Mouse (Mus musculus) liver, embryonic 12.5 days (tissue): ENCODE measurements around the gene Rac3. TPM values are rescaled to one million over a fixed set of nuclear protein-coding genes. Genes with fewer than 3 reads are reported as not detected.
"Not testable (repeated sequence)": the region's sequence is repeated elsewhere in the genome, so short reads cannot be mapped to it uniquely, and the experiment has no call there.

Experiments
- ATAC-seq: fragments of 200-750 bp; cut with Nextera tagmentation; 2 replicates; pipeline ENCODE4 v1.8.0; 2017; ENCODE audit warnings: moderate number of reproducible peaks, mild to moderate bottlenecking, moderate library complexity
- H3K27ac ChIP-seq: fragments of 300-500 bp; sonication (generic); 2 replicates; pipeline ENCODE4 v1.5.1; 2016; ENCODE audit warnings: mild to moderate bottlenecking
- H3K27me3 ChIP-seq: fragments of 300-500 bp; sonication (generic); replicated peaks from 2 replicates; pipeline ENCODE4 v1.6.1; 2016; ENCODE audit warnings: mild to moderate bottlenecking, moderate library complexity
- H3K36me3 ChIP-seq: fragments of 300-500 bp; sonication (generic); 2 replicates; pipeline ENCODE4 v1.6.1; 2016; ENCODE audit warnings: mild to moderate bottlenecking, moderate library complexity
- H3K4me1 ChIP-seq: fragments of 300-500 bp; sonication (generic); 2 replicates; pipeline ENCODE4 v1.6.1; 2016
- H3K4me2 ChIP-seq: fragments of 300-500 bp; sonication (generic); 2 replicates; pipeline ENCODE4 v1.6.1; 2016; ENCODE audit warnings: mild to moderate bottlenecking, moderate library complexity
- H3K4me3 ChIP-seq: fragments of 300-500 bp; sonication (generic); 2 replicates; pipeline ENCODE4 v1.5.1; 2016; ENCODE audit warnings: mild to moderate bottlenecking, moderate library complexity
- H3K9ac ChIP-seq: fragments of 300-500 bp; sonication (generic); 2 replicates; pipeline ENCODE4 v1.6.1; 2016; ENCODE audit warnings: mild to moderate bottlenecking, moderate library complexity
- H3K9me3 ChIP-seq: fragments of 300-500 bp; sonication (generic); replicated peaks from 2 replicates; pipeline ENCODE4 v1.6.1; 2016; ENCODE audit warnings: mild to moderate bottlenecking, moderate library complexity
- WGBS: fragments of 180-500 bp; shearing (Covaris S2); methylation state at CpG from one replicate; pipeline ENCODE4 v1.1.7; 2016; ENCODE audit not compliant: insufficient replicate concordance; 5-methylcytosine and 5-hydroxymethylcytosine counted together
- polyA plus RNA-seq: library from polyadenylated mRNA; unstranded; fragments of >200 nt; fragmentation: Nextera tagmentation; extraction: Ambion mirVana; gene quantifications from 2 replicates; pipeline ENCODE4 v1.2.1, GENCODE M21; 2016

The Rac3 gene
- polyA plus RNA-seq, 1 experiment from 2014 or later: 3.1 TPM

DNA sequence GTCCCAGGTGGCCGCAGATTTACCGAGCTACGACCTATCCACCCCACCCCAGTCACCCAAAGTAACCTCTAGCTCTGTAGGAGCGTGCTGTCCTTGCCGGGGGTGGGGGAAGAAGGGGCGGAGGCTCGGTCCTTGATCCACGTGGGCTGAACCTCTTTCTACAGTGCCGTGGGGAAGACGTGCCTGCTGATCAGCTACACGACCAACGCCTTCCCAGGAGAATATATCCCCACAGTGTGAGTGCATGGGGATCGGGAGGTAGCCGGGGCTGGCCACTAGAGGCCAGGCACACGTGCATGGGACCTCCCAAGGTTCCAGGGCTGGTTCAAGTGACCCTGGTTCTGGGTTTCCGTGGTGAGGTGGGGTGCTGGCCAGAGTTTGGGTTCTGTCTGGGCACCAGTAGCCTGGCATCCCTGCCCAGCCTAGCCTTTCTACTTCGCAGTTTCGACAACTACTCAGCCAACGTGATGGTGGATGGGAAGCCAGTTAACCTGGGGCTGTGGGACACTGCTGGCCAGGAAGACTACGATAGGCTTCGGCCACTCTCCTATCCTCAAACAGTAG is 879 bp downstream of the Rac3 start:
- Histone ChIP-seq H3K27me3 (peaks cover 55% of the 10 kb centered on the region), H3K4me2 (peak overlapping the region; percentile 80), H3K36me3 (peaks cover 34% of the 10 kb centered on the region), H3K4me3 (peak overlapping the region; percentile 54), H3K4me1 (peaks cover 28% of the 10 kb centered on the region), H3K27ac (no peak overlapping the region), H3K9me3 (no peaks in the 10 kb centered on the region), H3K9ac (peak overlapping the region; percentile 51)
- no peak for ATAC-seq
- WGBS: 23% methylated on average over 21 of the region's 21 CpGs

DNA sequence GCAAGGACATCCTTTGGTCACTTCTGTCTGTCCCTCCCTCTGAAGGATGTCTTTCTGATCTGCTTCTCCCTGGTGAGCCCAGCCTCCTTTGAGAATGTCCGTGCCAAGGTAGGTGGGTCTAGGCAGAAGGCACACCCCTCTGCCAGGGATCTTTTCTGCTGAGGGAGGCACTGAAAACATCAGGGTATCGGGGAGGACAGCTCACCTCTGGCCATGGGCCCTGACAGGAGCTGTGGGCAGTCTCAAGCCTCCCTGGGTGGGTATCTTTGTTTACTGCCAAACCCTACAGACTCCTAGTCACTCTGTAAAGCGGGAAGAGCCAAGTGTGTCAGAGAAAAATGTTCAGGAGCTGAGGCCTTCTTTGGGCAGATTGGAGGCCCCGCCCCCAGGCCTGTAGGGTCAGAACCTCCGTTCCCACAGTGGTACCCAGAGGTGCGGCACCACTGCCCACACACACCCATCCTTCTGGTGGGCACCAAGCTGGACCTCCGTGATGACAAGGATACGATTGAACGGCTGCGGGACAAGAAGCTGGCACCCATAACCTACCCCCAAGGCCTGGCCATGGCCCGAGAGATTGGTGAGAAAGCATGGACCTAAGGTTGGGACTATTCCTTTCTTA is 1.6 kb downstream of the Rac3 start:
- Histone ChIP-seq H3K9ac (no peak overlapping the region), H3K27ac (no peak overlapping the region), H3K4me1 (peaks cover 34% of the 10 kb centered on the region), H3K27me3 (peaks cover 55% of the 10 kb centered on the region), H3K4me3 (no peak overlapping the region), H3K4me2 (no peak overlapping the region), H3K36me3 (peaks cover 27% of the 10 kb centered on the region), H3K9me3 (no peaks in the 10 kb centered on the region)
- no peak for ATAC-seq
- 78% methylated on average over 11 of the region's 11 CpGs for WGBS

GRCm38 (mm10) chr11:120723509-120723908 is 2.2 kb downstream of the Rac3 start:
- Histone ChIP-seq H3K9me3 (no peaks in the 10 kb centered on the region), H3K4me3 (no peak overlapping the region), H3K4me1 (peaks cover 34% of the 10 kb centered on the region), H3K4me2 (no peak overlapping the region), H3K36me3 (peaks cover 20% of the 10 kb centered on the region), H3K27me3 (peaks cover 55% of the 10 kb centered on the region), H3K9ac (no peak overlapping the region), H3K27ac (no peak overlapping the region)
- 80% methylated on average over 7 of the region's 7 CpGs for WGBS
- no peak for ATAC-seq

DNA sequence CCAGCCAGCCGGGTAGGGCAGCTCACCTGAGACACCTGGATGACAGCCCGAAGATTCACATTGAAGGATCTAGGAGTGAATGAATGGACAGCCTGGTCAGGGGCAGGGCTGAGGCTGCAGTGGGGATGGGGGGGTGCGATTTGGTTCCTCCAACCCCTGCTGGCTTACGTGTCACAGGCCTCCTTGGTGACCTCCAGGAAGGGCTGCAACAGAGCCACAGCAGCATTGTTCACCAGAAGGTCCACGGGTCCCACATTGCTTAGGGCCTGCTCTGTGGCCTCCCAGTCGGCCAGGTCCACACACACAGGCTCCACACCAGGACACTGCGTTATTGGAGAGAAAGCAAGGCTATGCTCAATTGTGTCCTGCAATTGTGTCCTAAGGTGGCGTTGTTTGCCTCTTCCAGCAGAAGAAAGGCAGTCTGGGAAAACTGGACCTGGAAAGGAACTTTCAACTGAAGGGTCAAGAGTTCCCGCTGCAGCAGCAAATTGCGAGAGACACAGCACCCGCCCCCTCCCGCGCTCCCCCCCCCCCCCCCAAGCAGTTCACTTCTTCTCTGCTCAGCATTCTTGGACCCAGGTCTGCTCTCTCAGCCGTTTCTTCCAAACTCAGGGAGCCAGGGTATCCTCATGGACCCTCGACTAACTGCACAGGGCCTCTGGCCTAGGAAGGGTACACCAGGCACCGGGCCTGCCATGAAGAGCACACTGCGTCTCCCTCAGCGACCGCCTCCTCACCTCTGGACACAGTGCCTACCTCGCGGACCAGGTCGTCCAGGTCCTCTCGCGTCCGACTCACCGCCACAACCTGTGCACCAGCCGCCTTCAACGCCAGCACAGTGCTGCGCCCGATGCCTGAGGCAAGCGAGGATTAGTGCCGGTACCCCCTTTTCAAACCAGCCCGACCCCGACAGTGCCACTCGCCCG is 5.2 kb downstream of the Rac3 start:
- H3K9ac ChIP-seq: peak overlapping the region; percentile 67
- peak; percentile 40 for ATAC-seq
- H3K36me3 ChIP-seq: 0 out of 2 replicates have a peak, but pooled peaks cover 3% of the 10 kb centered on the region
- H3K4me2 ChIP-seq: peak overlapping the region; percentile 92
- peak overlapping the region; percentile 65 for H3K4me3 ChIP-seq
- no peak overlapping the region for H3K27ac ChIP-seq
- WGBS: 20% methylated on average over 36 of the region's 36 CpGs
- peaks cover 32% of the 10 kb centered on the region for H3K4me1 ChIP-seq
- H3K27me3 ChIP-seq: peaks cover 51% of the 10 kb centered on the region
- no peaks in the 10 kb centered on the region for H3K9me3 ChIP-seq

DNA sequence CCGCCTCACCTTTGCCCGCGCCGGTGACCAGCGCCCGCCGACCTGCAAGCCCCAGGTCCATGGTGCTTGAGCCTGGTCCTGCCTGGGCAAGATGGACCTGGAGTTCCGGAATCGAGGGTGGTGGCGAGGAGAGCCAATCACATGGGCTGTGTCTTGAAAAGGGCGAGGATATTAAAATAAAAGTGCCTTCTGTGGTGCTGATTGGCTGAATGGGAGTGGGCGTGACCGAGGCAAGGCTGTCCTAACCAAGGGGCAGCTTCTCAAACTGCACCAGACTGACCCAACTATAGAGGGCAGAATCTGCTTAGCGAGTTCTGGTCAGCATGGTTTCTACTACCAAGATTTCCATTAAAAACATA is 5.9 kb downstream of the Rac3 start, which contains the start of gene Dcxr:
TSS of gene Dcxr (minus strand) at position 113 of the 359 bp plus-strand sequence.
- Histone ChIP-seq H3K27ac (no peak within 1 kb of the TSS), H3K4me2 (peak within 1 kb of the TSS; percentile 92), H3K36me3 (0 out of 2 replicates have a peak, but pooled peaks cover 3% of the 10 kb centered on the region), H3K4me3 (peak within 1 kb of the TSS; percentile 65), H3K9ac (peak within 1 kb of the TSS; percentile 67), H3K9me3 (no peaks in the 10 kb centered on the region), H3K27me3 (peaks cover 51% of the 10 kb centered on the region), H3K4me1 (peaks cover 26% of the 10 kb centered on the region)
- ATAC-seq: peak; percentile 89
- WGBS: 0% methylated on average over 14 of the region's 14 CpGs

GRCm38 (mm10) chr11:120727564-120727963 is 6.3 kb downstream of the Rac3 start:
- Histone ChIP-seq H3K9ac (0 out of 2 replicates have a peak overlapping the region, but pooled peaks have one; percentile 67), H3K27ac (no peak overlapping the region), H3K9me3 (no peaks in the 10 kb centered on the region), H3K4me2 (peak overlapping the region; percentile 92), H3K4me3 (0 out of 2 replicates have a peak overlapping the region, but pooled peaks have one; percentile 65), H3K27me3 (peaks cover 51% of the 10 kb centered on the region), H3K4me1 (peaks cover 25% of the 10 kb centered on the region), H3K36me3 (0 out of 2 replicates have a peak, but pooled peaks cover 3% of the 10 kb centered on the region)
- 43% methylated on average over 12 of the region's 12 CpGs for whole genome bisulfite sequencing
- ATAC-seq: no peak

DNA sequence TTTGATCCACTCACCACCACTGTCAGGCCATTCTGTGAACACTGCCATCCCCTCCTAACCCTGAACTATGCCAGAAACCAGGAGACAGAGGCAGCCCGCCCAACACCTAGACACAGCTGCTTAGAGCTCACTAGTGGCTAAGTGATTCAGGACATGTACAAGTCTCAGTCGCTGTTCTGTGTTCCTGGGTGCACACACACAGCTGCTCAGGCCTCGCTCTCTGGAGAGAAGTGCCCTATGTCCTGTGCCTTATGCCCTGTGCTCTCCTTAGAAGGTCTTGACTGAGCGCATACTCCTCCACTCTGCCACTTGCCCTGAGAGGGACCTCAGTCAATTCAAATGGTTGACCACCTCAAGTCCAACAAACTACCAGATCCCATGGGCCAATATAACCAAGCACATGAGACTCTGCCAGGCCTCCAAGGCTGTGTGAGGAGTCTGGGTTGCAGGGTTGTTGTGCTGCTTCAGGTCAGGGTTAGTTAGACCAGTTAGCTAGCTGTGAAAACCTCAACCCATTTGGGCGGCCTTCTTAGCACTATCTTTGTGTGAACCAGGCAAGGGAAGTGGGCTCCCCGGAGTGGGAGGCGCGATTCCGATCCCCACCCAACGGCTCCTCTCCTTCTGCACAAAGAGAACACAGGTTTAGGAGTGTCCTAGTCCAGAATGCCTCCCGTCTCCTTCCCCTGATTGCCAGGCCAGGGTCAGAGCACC is 7.4 kb downstream of the Rac3 start:
- H3K36me3 ChIP-seq: 0 out of 2 replicates have a peak, but pooled peaks cover 3% of the 10 kb centered on the region
- H3K4me3 ChIP-seq: no peak overlapping the region
- H3K9me3 ChIP-seq: no peaks in the 10 kb centered on the region
- no peak overlapping the region for H3K27ac ChIP-seq
- H3K4me1 ChIP-seq: peaks cover 25% of the 10 kb centered on the region
- WGBS: 67% methylated on average over 11 of the region's 11 CpGs
- H3K27me3 ChIP-seq: peaks cover 50% of the 10 kb centered on the region
- no peak overlapping the region for H3K9ac ChIP-seq
- peak overlapping the region; percentile 54 for H3K4me2 ChIP-seq
- no peak for ATAC-seq

DNA sequence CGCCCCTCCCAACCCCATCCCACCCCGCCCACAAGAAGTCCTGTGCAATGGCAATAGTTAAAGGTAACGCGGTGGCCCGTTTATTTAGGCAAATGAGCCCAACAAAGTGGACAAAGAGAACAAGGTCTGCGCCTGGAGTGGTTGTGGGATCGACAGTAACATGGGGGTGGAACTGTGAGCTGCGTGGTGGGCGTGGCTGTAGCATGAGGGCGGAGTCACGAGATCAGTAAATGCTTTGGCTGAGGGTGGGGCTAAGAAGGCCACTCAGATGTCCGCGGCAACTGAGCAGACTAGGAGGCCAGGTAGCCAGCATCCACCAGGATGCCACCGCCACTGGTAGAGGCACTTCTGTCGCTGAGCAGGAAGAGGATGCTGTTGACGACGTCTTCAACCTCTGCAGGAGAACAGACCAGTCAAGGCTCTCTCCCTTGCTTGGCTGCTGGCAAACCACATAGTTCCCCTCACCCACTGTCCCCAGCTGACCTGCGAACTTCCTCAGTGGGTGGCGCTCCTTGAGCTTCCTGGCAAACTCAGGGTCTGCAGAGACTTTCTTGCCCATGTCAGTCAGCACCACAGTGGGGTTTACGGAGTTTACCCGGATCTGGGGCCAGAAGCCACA is 8.3 kb downstream of the Rac3 start:
- WGBS: 5% methylated on average over 18 of the region's 21 CpGs
- H3K4me2 ChIP-seq: peak overlapping the region; percentile 54
- H3K27ac ChIP-seq, H3K36me3 ChIP-seq, H3K9me3 ChIP-seq, H3K4me3 ChIP-seq: not testable (repeated sequence)
- 0 out of 2 replicates have a peak overlapping the region, but pooled peaks have one; percentile 14 for H3K9ac ChIP-seq
- H3K27me3 ChIP-seq: peaks cover 48% of the 10 kb centered on the region
- H3K4me1 ChIP-seq: peaks cover 25% of the 10 kb centered on the region
- 0 out of 2 replicates have a peak, but pooled peaks have one; percentile 45 for ATAC-seq

DNA sequence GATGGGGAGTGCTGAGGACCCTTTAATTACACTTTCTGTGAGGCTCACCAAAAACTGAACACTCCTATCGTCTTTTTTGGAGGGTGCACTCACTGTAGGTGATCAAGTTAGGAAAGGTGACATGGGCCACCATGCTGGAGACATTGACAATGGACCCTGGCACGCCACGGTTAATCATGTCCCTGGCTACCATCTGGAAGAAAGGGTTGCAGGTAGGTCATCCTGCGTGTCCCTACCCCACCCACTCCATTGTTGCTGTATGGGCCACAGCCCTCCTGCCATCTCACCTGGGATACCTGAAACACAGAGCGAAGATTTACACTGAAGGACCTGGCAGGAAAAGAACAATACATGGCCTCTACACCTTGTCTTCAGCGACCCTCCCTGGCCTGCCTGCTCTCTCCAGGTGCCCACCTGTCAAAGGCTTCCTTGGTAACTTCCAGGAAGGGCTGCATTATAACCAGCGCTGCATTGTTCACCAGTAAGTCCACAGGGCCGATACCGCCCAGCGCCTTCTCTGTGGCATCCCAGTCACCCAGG is 9.1 kb downstream of the Rac3 start:
- H3K27ac ChIP-seq: no peak overlapping the region
- H3K4me3 ChIP-seq: no peak overlapping the region
- ATAC-seq: no peak
- H3K9me3 ChIP-seq: no peaks in the 10 kb centered on the region
- H3K36me3 ChIP-seq: 0 out of 2 replicates have a peak, but pooled peaks cover 3% of the 10 kb centered on the region
- peaks cover 50% of the 10 kb centered on the region for H3K27me3 ChIP-seq
- H3K4me1 ChIP-seq: peaks cover 25% of the 10 kb centered on the region
- WGBS: 71% methylated on average over 10 of the region's 10 CpGs
- H3K4me2 ChIP-seq: no peak overlapping the region
- H3K9ac ChIP-seq: no peak overlapping the region

- no peak overlapping the region for H3K9ac ChIP-seq
- H3K4me3 ChIP-seq: no peak overlapping the region
- H3K4me2 ChIP-seq: no peak overlapping the region
- WGBS: 79% methylated on average over 1 of the region's 1 CpGs
- ATAC-seq: no peak
- no peaks in the 10 kb centered on the region for H3K36me3 ChIP-seq
- H3K27me3 ChIP-seq: peaks cover 40% of the 10 kb centered on the region
- peaks cover 21% of the 10 kb centered on the region for H3K4me1 ChIP-seq
- H3K27ac ChIP-seq: no peak overlapping the region
- H3K9me3 ChIP-seq: no peaks in the 10 kb centered on the region
Measured at GRCm38 (mm10) chr11:120731395-120731794, 10.1 kb downstream of the Rac3 start.
